Mouse (Mus musculus) gastrocnemius, postnatal 10 days (tissue): ENCODE measurements around the gene Mospd3. TPM values are rescaled to one million over a fixed set of nuclear protein-coding genes. Genes with fewer than 3 reads are reported as not detected.
A peak's percentile ranks its signal among the peaks of the same experiment; 100 is the strongest.
"Not testable (repeated sequence)": the region's sequence is repeated elsewhere in the genome, so short reads cannot be mapped to it uniquely, and the experiment has no call there.

Source experiments
- DNase-seq: peaks from one replicate; pipeline ENCODE4 v3.0.0; 2021; ENCODE audit warnings: mixed read lengths
- total RNA-seq, 2 experiments: library from RNA; stranded (reverse); gene quantifications; 2 replicates each; pipeline ENCODE4 v1.2.3; 2021

The Mospd3 gene
- total RNA-seq, 2 experiments from 2014 or later: 16.5 to 29.5 TPM

- no peak for DNase-seq
Observed at GRCm38 (mm10) chr5:137623937-137624530, 23.2 kb upstream of the Mospd3 start.

DNA sequence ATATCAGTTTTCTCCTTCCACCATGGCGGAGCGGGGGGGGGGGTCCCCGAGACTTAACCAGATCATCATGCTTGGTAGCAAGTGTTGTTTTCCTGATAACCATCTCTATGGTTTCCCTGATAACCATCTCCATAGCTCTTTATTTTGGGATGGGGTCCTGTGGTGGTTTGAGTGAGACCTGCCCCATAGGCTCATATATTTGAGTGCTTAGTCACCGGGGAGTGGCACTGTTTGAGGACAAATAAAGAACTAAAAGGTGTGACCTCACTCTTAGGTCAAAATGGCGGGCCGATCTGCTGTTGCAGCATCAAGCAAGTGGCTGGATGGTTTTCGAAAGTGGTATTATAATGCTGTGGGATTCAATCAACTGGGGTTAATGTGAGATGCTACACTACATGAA, 14.5 kb upstream of the Mospd3 start:
- no peak for DNase-seq

GRCm38 (mm10) chr5:137614921-137615320, 14.1 kb upstream of the Mospd3 start:
- DNase-seq: not testable (repeated sequence)

GRCm38 (mm10) chr5:137613550-137613949, 12.7 kb upstream of the Mospd3 start, which contains the start of gene Pcolce:
Gene Pcolce, minus strand, starts transcription at chr5:137613784.
- DNase-seq: peak; percentile 42

DNA sequence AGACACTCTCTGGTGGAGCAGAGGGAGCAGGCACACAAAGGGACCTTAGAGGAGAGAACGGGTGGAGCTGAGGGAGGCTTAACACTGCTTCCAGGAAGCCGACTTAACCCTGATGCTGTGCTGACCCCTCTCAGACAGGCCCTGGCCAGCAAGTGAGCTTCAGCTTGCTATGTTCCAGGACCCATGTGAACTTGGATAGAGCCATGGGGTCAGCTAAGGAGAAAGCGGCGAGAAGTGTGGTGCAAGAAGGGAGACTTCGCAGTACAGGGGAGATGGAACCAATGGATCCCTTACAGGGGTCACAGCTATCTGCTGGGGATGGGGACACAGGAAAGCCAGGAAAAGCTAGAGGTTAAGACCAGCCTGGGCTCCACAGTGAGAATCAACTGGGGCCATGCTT, 12.2 kb upstream of the Mospd3 start:
- no peak for DNase-seq

DNA sequence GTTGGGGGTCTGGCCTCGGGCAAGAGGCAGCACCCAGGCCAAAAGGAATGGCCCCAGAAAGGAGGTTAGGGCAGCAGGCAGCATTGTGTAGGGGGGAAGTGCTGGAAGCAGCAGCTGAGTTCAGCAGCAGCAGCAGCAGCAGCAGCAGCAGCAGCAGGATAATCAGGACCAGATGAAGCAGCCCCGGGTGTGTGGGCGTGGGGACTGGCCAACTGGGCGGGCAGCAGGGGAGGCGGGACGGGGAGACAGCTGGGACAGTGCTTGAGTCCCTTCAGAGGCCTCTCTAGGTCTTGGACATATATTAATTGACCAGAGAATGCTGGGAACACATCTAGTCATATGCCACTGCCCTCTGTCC, 10.4 kb upstream of the Mospd3 start:
- peak; percentile 76 for DNase-seq

- DNase-seq: peak; percentile 76
Observed at GRCm38 (mm10) chr5:137610548-137611244, 9.8 kb upstream of the Mospd3 start.

GRCm38 (mm10) chr5:137610056-137610455, 9.2 kb upstream of the Mospd3 start:
- no peak for DNase-seq

DNA sequence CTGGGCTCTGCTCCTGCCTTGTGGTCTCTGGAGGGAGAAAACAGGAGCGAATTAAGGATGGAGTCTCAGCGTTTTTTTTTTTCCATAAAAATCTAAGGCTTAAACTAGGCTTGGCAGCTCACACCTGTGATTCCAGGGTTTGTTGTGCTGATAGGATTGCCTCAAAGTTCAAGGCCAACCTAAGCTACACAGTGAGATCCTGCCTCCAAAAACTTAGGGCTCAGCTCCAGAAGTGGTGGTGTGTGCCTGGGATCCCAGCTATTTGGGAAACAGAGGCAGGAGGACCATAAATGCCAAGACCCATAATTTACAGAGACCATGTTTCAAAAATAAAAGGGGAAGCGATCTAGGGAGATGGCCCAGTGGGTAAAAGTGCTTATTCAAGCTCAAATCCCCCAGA, 8.4 kb upstream of the Mospd3 start:
- no peak for DNase-seq

GRCm38 (mm10) chr5:137608654-137609190, 7.9 kb upstream of the Mospd3 start:
- no peak for DNase-seq

- no peak for DNase-seq
Observed at GRCm38 (mm10) chr5:137607860-137608653, 7.2 kb upstream of the Mospd3 start.

DNA sequence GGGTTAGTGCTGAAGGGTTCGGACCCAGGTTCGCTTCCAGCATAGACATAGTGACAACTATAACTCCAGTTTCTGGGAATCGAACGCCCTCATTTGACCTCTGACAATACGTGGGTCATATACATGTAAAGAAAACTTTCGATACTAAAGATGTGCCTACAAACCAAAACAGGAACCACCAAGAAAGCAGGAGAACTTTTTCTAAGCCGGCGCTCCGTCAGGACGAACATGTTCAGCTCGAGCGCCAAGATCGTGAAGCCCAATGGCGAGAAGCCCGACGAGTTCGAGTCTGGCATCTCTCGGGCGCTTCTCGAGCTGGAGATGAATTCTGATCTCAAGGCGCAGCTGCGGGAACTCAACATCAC, 489 bp upstream of the Mospd3 start:
- DNase-seq: peak; percentile 59

DNA sequence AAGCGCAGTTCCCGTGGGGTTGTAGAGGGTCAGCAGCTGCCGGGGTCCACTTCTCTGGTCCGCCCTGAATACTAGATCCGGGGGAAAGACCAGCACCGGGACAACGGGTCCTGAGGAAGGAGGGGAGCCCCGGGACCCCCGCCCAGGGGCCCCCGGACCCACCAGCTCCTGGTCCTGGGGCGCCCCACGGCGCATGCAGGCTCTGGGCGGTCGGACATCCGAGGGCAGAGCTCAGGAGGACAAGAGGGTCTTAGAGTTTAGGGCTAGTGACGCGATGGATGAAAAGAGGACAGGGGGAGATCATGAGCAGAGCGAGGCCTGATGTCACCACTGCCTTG, 608 bp downstream of the Mospd3 start:
- no peak for DNase-seq

- no peak for DNase-seq
Observed at GRCm38 (mm10) chr5:137599600-137599999, 1.3 kb downstream of the Mospd3 start.

DNA sequence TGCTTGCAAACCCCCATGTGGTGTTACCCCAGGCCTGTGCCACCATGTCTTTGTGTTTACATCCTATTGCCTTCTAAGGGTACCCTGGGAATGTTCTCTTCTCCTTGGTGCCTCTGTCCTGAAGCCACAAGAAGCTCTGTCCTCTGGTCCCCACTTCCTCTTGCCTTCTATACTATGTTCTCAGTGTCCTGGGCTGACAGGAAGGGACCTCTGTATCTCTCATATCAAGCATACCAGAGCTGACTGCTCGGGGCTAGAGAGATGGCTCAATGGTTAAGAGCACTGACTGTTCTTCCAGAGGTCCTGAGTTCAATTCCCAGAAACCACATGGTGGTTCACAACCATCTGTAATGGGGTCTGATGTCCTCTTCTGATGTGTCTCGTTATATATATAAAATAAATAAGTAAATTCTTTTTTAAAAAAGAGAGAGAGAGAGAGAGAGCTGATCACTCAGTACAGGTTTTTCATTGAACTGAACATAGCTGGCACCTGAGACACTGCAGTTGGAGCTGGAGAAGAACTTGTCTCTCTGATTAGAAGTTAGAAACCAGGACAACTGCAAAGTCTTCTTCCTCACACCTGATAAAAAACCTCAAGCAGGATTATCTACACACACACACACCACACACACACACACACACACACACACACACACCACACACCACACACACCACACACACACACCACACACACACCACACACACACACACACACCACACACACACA, 2.6 kb downstream of the Mospd3 start:
- no peak for DNase-seq

GRCm38 (mm10) chr5:137597625-137598024, 3.2 kb downstream of the Mospd3 start:
- no peak for DNase-seq

GRCm38 (mm10) chr5:137596601-137597261, 4.1 kb downstream of the Mospd3 start:
- DNase-seq: no peak

DNA sequence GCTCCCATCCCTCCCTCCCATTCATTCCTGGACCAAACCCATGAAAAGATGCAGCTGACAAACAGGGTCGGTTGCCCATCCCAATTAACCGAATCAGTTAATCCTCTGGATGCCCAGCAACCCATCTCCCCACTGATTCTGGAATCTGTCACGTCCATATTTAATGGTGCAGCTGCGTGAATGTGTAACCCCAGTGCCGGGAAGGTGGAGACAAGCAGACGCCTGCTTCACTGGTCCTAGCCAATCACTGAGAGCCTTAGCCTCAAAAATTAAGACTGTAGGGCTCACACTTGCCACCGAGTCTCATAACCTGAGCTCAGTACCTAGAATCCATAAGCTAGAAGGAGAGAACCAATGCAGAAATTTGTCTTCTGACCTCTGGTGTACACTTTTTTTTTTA, 4.9 kb downstream of the Mospd3 start:
- DNase-seq: no peak

DNA sequence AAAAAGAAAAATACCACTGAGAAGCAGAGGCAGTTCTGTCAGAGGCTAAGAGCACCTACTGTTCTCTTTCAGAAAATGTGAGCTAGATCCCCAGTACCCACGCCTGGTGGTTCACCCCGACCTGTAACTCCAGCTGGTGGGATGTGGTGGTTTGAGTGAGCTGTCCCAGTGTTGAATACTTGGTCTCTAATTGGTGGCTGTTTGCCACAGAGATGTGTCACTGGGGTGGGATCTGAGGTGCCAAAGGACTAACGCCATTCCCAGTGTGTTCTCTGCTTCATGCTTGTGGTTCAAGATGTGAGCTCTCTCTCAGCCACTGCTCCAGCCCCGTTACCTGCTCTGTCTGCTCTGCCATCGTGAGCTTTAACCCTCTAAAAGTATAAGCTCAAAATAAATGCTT, 10.4 kb downstream of the Mospd3 start:
- DNase-seq: no peak

DNA sequence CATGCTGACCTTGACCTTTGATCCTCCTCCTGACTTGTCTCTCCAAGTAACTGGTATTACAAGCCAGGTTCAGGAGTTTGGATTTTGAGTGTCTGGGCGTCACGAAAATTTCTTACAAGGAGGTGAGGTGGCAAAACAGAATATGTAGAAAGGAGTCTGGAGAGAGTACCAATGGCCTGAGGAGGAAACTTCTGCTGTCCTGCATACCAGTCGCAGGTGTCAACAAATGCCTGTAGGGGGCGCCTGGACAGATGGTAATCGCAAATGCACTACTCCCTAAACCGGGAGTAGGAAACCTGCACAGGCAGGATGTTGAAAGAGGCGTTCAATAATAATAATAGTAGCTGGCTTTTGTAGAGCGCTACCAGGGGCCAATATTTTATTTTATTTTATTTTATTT, 15.9 kb downstream of the Mospd3 start:
- peak; percentile 77 for DNase-seq

GRCm38 (mm10) chr5:137583670-137584169, 17.1 kb downstream of the Mospd3 start:
- DNase-seq: no peak

GRCm38 (mm10) chr5:137582702-137583101, 18.2 kb downstream of the Mospd3 start:
- DNase-seq: no peak
